Mouse (Mus musculus): ENCODE results near the gene Clec4n. TPM values are rescaled to one million over a fixed set of nuclear protein-coding genes. Genes with fewer than 3 reads are reported as not detected.
"Not testable (repeated sequence)": the region's sequence is repeated elsewhere in the genome, so short reads cannot be mapped to it uniquely, and the experiment has no call there.

The Clec4n gene
- polyA plus RNA-seq, 1 experiment from 2014 or later: 1.0 TPM

DNA sequence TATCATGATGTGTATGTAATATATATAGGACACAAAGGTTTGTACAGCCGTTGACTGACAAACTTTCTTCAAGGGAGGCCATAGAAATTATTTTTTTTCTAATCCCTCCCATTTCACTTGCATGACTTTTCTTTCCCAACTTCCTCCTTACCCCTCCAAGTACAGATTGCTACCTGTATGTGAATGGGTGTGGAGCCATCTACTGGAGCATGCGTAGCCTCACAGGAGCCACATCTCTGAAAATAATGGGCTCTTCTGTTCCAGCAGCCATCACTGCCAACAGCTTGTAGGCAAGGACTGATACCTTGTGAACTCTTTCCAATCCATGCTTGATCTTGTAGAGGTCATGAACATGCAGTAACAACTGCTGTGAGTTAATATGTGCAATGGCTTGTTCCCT, 19.2 kb downstream of the Clec4n start:
- H3K9me3 ChIP-seq (ENCODE audit: control insufficient read depth, low read length); H3K4me3 ChIP-seq (ENCODE audit: low read depth, low read length); DNase-seq (ENCODE audit: low spot score, missing footprints); H3K36me3 ChIP-seq (ENCODE audit: control insufficient read depth, insufficient read depth, low read length); H3K27ac ChIP-seq (ENCODE audit: low read depth, low read length); H3K9ac ChIP-seq (ENCODE audit: low read length); H3K27me3 ChIP-seq (ENCODE audit: control insufficient read depth, insufficient read depth, low read length); H3K4me1 ChIP-seq (ENCODE audit: control insufficient read depth, insufficient read depth, low read length); ATAC-seq (ENCODE audit: low FRiP score); H3K4me2 ChIP-seq: not testable (repeated sequence)
- 94% methylated on average over 2 of the region's 2 CpGs for WGBS

DNA sequence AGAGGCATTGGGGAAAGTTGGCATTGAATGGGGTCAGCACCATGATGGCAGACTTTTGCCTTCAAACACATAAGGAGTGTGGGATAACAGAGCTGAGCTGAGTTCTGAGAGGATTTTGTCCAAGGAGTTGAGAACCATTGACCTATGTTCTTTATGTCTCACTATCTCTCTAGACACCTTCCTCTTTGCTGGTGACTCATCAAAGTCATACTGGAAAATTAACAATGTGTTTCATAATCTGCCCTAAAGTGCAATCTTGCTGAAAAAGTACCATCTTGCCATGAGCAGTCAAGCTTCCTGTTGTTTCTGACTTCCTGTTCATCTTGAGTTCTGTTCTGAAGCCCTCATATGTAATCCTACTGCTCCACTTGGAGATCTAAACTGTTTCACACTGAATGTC, 23.1 kb downstream of the Clec4n start:
- DNase-seq (ENCODE audit: low spot score, missing footprints): no peak
- H3K4me1 ChIP-seq (ENCODE audit: control insufficient read depth, insufficient read depth, low read length): no peaks in the 10 kb centered on the region
- no peaks in the 10 kb centered on the region for H3K36me3 ChIP-seq (ENCODE audit: control insufficient read depth, insufficient read depth, low read length)
- H3K9ac ChIP-seq (ENCODE audit: low read length): no peak overlapping the region
- no peaks in the 10 kb centered on the region for H3K27me3 ChIP-seq (ENCODE audit: control insufficient read depth, insufficient read depth, low read length)
- no peak overlapping the region for H3K4me2 ChIP-seq
- H3K4me3 ChIP-seq (ENCODE audit: low read depth, low read length): no peak overlapping the region
- no peak for ATAC-seq (ENCODE audit: low FRiP score)
- no peak overlapping the region for H3K27ac ChIP-seq (ENCODE audit: low read depth, low read length)
- H3K9me3 ChIP-seq (ENCODE audit: control insufficient read depth, low read length): no peaks in the 10 kb centered on the region; the same call in 1 of the 2 replicates

DNA sequence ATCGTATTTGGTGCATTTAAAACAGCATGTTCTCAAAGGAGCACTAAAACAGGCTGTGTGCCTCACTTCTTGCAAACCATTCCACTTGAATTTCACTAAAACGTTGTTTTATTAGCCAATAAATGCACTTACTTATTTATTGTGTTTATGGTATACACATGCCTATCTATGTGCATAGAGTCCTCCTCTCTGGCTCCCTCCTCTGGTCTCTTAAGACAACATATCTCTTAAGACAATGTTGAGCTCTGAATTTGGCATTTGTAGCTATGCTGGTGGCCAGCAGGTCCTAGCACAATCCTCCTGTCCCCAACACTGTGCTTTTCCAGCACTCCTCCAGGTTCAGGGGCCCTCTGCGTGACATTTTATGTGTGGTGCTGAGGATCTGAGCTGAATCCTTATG, 29.3 kb downstream of the Clec4n start:
- Histone ChIP-seq H3K4me3 (ENCODE audit: low read depth, low read length) (no peak overlapping the region), H3K4me2 (no peak overlapping the region), H3K9ac (ENCODE audit: low read length) (no peak overlapping the region), H3K27me3 (ENCODE audit: control insufficient read depth, insufficient read depth, low read length) (no peaks in the 10 kb centered on the region), H3K36me3 (ENCODE audit: control insufficient read depth, insufficient read depth, low read length) (no peaks in the 10 kb centered on the region), H3K9me3 (ENCODE audit: control insufficient read depth, low read length) (no peaks in the 10 kb centered on the region), H3K27ac (ENCODE audit: low read depth, low read length) (no peak overlapping the region), H3K4me1 (ENCODE audit: control insufficient read depth, insufficient read depth, low read length) (no peaks in the 10 kb centered on the region)
- no peak for DNase-seq (ENCODE audit: low spot score, missing footprints)
- ATAC-seq (ENCODE audit: low FRiP score): no peak
- 76% methylated on average over 3 of the region's 3 CpGs for WGBS

DNA sequence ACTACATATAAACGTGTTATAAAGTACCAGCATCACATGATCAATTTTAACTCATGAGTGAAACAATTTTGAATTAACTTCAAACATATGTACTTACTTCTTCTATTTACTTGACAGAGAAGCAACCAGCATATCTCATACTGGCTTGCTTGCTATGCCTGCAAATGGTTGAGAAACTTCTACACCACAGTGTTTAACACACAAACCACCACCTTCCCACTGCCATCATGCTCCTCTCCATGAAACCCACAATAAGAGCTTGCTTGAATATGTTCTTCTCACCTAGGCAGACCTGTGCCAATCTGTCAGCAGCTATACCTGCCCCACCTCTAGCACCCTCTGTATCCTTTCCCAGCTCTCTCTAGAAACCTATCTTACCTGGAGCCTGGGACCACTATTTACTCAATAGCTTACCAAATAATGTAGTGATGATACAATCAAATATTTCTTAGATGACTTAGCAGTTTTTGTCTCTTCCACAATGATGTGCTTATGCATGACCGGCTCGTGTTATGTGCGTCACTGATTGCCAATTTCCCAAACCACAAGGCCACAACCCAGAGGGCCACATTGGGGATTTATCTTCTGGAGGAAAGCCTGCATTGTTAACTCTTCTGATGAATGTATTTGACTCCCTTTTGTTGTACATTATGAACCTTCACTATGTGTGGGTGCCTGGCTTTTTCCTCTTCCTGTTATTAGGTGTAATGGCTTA, 30.4 kb downstream of the Clec4n start:
- WGBS: 81% methylated on average over 4 of the region's 4 CpGs
- DNase-seq (ENCODE audit: low spot score, missing footprints) (no peak), ATAC-seq (ENCODE audit: low FRiP score) (no peak)
- Histone ChIP-seq H3K27me3 (ENCODE audit: control insufficient read depth, insufficient read depth, low read length) (no peaks in the 10 kb centered on the region), H3K27ac (ENCODE audit: low read depth, low read length) (no peak overlapping the region), H3K9me3 (ENCODE audit: control insufficient read depth, low read length) (no peaks in the 10 kb centered on the region), H3K4me3 (ENCODE audit: low read depth, low read length) (no peak overlapping the region), H3K36me3 (ENCODE audit: control insufficient read depth, insufficient read depth, low read length) (no peaks in the 10 kb centered on the region), H3K4me2 (no peak overlapping the region), H3K4me1 (ENCODE audit: control insufficient read depth, insufficient read depth, low read length) (no peaks in the 10 kb centered on the region), H3K9ac (ENCODE audit: low read length) (no peak overlapping the region)

DNA sequence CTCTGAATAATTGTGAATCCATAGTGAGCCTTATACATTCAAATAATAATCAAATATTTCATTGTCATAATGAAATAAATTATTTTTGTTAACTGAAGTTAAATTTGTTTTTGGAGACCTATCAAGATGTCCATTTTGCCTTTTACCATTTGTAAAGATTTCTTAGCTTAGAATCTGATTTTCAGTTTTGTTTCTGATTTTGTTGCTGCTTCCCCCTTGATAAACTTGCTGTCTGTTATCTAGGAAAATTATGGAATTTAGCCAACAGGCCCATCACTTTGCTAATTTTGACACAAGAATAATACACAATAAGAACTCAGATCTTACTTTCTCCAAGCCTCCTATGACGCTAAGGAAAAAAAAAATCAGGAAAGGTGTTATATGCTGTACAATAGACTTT, 31.2 kb downstream of the Clec4n start:
- no peaks in the 10 kb centered on the region for H3K4me1 ChIP-seq (ENCODE audit: control insufficient read depth, insufficient read depth, low read length)
- DNase-seq (ENCODE audit: low spot score, missing footprints): no peak
- 77% methylated on average over 1 of the region's 1 CpGs for WGBS
- no peaks in the 10 kb centered on the region for H3K9me3 ChIP-seq (ENCODE audit: control insufficient read depth, low read length)
- ATAC-seq (ENCODE audit: low FRiP score): no peak
- no peaks in the 10 kb centered on the region for H3K36me3 ChIP-seq (ENCODE audit: control insufficient read depth, insufficient read depth, low read length)
- no peak overlapping the region for H3K9ac ChIP-seq (ENCODE audit: low read length)
- H3K4me3 ChIP-seq (ENCODE audit: low read depth, low read length): no peak overlapping the region
- H3K4me2 ChIP-seq: no peak overlapping the region
- H3K27ac ChIP-seq (ENCODE audit: low read depth, low read length): no peak overlapping the region
- H3K27me3 ChIP-seq (ENCODE audit: control insufficient read depth, insufficient read depth, low read length): no peaks in the 10 kb centered on the region

DNA sequence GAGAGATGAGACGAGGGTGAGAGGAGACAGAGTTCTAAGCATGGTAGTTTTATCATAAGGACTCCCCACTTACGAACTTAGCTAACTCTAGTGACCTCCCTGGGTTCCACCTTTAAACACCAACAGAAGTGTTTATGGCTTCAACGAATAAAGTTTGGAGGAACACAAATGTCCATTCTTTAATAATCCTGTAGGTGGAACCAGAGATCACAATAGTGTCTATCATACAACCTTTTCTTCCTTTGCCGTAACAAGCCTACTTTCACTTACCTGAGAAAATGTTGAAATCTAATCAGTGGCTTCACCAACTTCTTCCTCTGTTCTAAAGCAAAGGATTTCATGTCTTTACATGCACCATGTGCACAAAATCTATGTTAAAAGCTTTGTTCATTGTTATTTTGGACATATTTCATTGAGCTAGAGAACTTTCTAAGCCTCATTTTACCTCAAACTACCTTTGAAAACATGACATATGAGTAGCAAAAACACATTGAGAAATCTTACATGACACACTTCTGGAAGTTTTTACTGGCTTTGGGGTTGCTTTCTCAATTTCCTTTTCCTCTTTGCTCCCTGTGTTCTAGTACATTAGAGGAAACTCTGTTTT, 32.0 kb downstream of the Clec4n start, which contains the start of gene Clec4d:
Gene Clec4d, plus strand, starts transcription at position 557 of the 607 bp plus-strand sequence.
- Histone ChIP-seq H3K4me3 (ENCODE audit: low read depth, low read length) (no peak within 1 kb of the TSS), H3K27me3 (ENCODE audit: control insufficient read depth, insufficient read depth, low read length) (no peaks in the 10 kb centered on the region), H3K36me3 (ENCODE audit: control insufficient read depth, insufficient read depth, low read length) (no peaks in the 10 kb centered on the region), H3K9ac (ENCODE audit: low read length) (no peak within 1 kb of the TSS), H3K27ac (ENCODE audit: low read depth, low read length) (no peak within 1 kb of the TSS), H3K4me1 (ENCODE audit: control insufficient read depth, insufficient read depth, low read length) (no peaks in the 10 kb centered on the region), H3K4me2 (no peak within 1 kb of the TSS), H3K9me3 (ENCODE audit: control insufficient read depth, low read length) (no peaks in the 10 kb centered on the region)
- ATAC-seq (ENCODE audit: low FRiP score) (no peak), DNase-seq (ENCODE audit: low spot score, missing footprints) (no peak)
- WGBS: 74% methylated on average over 4 of the region's 4 CpGs

DNA sequence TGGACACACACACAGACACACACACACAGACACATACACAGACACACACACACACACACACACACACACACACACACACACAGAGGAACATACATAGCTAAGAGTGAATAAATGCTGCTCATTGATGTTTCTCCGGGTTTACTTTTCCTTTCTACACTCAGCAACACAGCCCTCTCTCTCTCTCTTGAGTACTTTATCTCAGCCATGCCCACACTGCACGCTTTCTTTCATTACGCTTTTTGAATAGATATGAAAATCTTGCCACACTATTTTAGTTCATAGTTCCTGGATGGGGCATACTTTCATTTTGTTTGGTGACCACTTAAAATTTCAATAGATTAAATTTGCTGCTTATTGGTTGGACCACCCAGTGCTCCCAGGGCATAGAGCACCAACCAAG, 34.6 kb downstream of the Clec4n start:
- H3K4me2 ChIP-seq: no peak overlapping the region

DNA sequence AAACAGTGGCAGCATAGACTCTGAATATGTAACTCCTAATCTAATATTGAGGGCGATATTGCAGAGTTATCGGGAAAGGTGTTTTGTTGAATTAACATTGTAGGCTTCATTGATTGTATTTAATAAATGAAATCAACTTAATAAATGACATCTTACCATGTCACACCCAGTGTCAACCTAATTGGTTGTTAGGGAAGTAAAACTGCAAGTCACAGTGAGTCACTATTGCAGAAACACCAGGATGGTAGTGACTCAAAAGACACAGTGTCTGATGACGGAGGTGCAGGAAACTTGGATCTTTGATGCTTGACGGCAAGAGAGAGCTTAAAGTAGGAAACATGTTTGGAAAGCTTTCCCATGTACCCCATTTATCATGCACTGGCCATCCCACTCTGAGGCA, 36.2 kb downstream of the Clec4n start:
- no peak for DNase-seq (ENCODE audit: low spot score, missing footprints)
- WGBS: 92% methylated on average over 4 of the region's 4 CpGs
- H3K27me3 ChIP-seq (ENCODE audit: control insufficient read depth, insufficient read depth, low read length): no peaks in the 10 kb centered on the region
- no peaks in the 10 kb centered on the region for H3K36me3 ChIP-seq (ENCODE audit: control insufficient read depth, insufficient read depth, low read length)
- ATAC-seq (ENCODE audit: low FRiP score): no peak
- H3K4me2 ChIP-seq: no peak overlapping the region
- H3K4me1 ChIP-seq (ENCODE audit: control insufficient read depth, insufficient read depth, low read length): no peaks in the 10 kb centered on the region
- no peak overlapping the region for H3K4me3 ChIP-seq (ENCODE audit: low read depth, low read length)
- no peak overlapping the region for H3K27ac ChIP-seq (ENCODE audit: low read depth, low read length)
- no peak overlapping the region for H3K9ac ChIP-seq (ENCODE audit: low read length)
- H3K9me3 ChIP-seq (ENCODE audit: control insufficient read depth, low read length): no peaks in the 10 kb centered on the region

More for the DNA sequence above, 34.6 kb downstream of the Clec4n start:
- H3K9me3 ChIP-seq (ENCODE audit: control insufficient read depth, low read length): no peaks in the 10 kb centered on the region
- no peak overlapping the region for H3K4me3 ChIP-seq (ENCODE audit: low read depth, low read length)
- H3K9ac ChIP-seq (ENCODE audit: low read length): no peak overlapping the region
- no peak for ATAC-seq (ENCODE audit: low FRiP score)
- DNase-seq (ENCODE audit: low spot score, missing footprints): no peak
- no peak overlapping the region for H3K27ac ChIP-seq (ENCODE audit: low read depth, low read length)
- no peaks in the 10 kb centered on the region for H3K27me3 ChIP-seq (ENCODE audit: control insufficient read depth, insufficient read depth, low read length)
- no peaks in the 10 kb centered on the region for H3K4me1 ChIP-seq (ENCODE audit: control insufficient read depth, insufficient read depth, low read length)
- 87% methylated on average over 3 of the region's 3 CpGs for WGBS
- H3K36me3 ChIP-seq (ENCODE audit: control insufficient read depth, insufficient read depth, low read length): no peaks in the 10 kb centered on the region

DNA sequence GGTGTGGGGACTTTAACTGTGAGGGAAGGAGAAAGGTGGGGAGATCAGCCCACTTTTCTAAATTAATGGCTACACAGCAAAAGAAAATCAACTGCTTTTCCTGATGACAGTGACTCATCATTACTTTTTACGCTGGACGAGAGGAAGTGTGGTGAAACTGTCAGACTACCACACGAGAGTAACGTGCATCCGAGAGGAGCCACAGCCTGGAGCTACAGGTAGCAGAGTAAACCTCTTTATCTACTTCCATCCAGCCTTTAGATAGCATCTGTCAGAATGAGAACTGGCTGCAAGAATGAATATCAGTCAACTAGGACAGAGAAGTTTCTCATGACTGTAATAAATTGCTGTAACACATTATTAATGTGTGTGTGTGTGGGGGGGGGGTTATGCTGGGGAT, 37.3 kb downstream of the Clec4n start:
- no peak overlapping the region for H3K9ac ChIP-seq (ENCODE audit: low read length)
- DNase-seq (ENCODE audit: low spot score, missing footprints) (no peak), ATAC-seq (ENCODE audit: low FRiP score) (no peak)
- H3K4me2 ChIP-seq: no peak overlapping the region
- no peaks in the 10 kb centered on the region for H3K36me3 ChIP-seq (ENCODE audit: control insufficient read depth, insufficient read depth, low read length)
- H3K4me1 ChIP-seq (ENCODE audit: control insufficient read depth, insufficient read depth, low read length): no peaks in the 10 kb centered on the region
- H3K27me3 ChIP-seq (ENCODE audit: control insufficient read depth, insufficient read depth, low read length): no peaks in the 10 kb centered on the region
- H3K27ac ChIP-seq (ENCODE audit: low read depth, low read length): no peak overlapping the region
- no peaks in the 10 kb centered on the region for H3K9me3 ChIP-seq (ENCODE audit: control insufficient read depth, low read length)
- 86% methylated on average over 5 of the region's 5 CpGs for WGBS
- no peak overlapping the region for H3K4me3 ChIP-seq (ENCODE audit: low read depth, low read length)
